Mouse (Mus musculus) mouse trophoblast stem cell (cell line): ENCODE results near the gene Id2.

ENCODE experiments used
- in situ Hi-C, 2 experiments: fragments of 300-500 bp; cut with MseI, MboI; formaldehyde crosslinking; loops; 2 replicates in 1 of 2; 3 replicates in 1 of 2; pipeline ENCODE4 v1.15.1; 2025

Id2 gene

DNA sequence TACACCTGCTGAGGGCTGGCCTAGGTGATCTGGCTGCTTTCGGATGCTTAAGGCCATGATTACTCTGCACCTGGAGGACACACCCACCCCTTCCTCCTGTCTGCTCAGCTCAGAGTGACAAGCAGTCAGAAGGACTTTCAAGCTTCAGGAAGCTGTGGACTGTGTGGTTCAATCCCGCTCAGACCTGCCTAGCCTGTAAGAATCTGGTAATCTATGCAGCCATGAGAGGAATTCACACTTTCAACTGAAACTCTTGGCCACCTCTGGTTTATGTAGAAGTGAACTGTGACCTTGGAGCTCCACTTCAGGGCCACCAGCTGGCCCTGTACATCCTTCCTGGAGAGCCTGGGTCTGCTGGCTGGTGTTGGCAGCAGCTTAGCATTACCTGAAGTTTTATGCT is 11.9 kb upstream of the Id2 start:
- in situ Hi-C loops: loop anchor here in 1 of 2 experiments (5.0 kb wide), 1 partner anchor 33 kb away; no protein-coding TSS in a partner anchor

DNA sequence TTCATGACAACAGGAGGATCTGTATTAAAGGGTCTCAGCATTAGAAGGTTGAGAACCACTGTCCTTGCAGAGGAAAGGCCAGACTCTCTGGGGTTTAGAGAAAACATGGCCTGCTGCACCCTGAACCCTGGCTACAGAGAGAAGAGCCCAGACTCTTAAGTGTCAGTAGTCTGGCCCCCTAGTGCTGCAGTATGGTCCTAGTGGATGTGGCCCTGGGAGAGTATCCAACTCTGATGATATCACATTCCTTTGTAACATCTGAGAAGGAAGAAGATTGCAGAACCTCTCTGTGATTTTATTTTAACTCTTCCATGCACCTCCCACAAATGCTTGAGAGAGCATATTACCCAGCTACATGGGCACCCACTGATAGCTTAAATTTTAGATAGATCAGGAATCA is 7.6 kb upstream of the Id2 start:
- in situ Hi-C loops: no loop called here

DNA sequence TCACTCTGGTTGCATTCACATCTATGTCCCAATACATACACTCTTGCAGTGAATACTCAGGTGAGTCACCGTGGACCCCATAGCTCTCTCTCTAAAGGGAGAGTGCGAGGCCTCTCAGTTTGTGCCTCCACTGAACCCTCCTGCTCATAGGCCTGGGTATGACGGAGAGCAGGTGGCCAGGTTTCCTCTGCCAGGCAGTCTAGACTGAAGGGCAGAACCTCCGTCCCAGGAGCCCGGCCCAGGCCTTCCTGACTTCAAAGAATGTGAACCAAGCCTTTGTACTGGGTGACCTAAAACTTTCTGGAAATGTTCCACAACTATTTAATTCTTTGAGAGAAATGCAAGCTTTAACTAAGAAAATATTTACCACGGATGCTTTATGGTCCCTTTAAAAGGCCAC is 7.0 kb upstream of the Id2 start:
- in situ Hi-C loops: no loop called here

GRCm38 (mm10) chr12:25101389-25101788 is 4.4 kb upstream of the Id2 start:
- in situ Hi-C loops: no loop called here

DNA sequence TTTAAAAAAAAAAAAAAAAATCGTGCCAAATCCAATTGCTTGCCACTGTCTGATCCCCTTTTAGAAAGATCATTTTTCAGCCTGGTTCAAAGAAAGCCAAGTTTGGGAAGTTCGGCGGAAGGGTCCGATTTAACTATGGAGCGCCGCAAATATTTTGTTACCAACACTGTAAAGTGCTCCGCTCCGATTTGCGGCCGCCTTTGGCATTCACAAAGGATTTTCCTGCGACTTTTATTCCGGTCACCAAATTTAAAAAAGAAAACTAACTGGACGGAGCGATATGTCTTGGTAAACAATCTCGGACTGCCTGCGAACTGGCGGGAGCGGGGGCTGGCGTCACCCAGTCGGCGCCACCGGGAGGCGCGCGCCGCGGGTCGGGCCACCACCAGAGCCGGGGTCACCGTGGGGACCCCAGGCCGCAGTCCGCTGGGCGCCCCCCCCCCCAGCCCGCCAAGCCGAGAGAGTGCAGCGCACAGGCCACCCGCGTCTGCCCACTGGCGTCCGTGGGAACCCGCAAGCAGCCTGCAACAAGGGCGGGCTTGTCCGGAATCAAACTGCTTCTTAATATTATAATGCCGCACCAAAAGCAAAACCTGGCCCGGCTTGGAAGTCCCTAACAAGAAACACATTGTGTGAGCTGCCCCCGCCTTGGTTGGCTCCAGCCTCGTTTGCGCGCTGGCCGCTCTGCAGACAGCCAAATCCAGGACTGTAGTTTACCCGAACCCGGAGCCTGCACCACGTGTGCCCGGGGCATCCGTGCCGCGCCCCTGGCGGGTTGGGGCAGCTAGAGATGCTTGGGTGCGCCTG is 3.7 kb upstream of the Id2 start:
- in situ Hi-C loops: no loop called here

- in situ Hi-C loops: loop anchor here (25.0 kb wide), 1 partner anchor 963 kb away; no protein-coding TSS in a partner anchor
These were observed 2.8 kb upstream of the Id2 start for GRCm38 (mm10) chr12:25099563-25100408.

- in situ Hi-C loops: loop anchor here (25.0 kb wide), 1 partner anchor 963 kb away; no protein-coding TSS in a partner anchor
These were observed 2.3 kb upstream of the Id2 start for GRCm38 (mm10) chr12:25099313-25099562.

DNA sequence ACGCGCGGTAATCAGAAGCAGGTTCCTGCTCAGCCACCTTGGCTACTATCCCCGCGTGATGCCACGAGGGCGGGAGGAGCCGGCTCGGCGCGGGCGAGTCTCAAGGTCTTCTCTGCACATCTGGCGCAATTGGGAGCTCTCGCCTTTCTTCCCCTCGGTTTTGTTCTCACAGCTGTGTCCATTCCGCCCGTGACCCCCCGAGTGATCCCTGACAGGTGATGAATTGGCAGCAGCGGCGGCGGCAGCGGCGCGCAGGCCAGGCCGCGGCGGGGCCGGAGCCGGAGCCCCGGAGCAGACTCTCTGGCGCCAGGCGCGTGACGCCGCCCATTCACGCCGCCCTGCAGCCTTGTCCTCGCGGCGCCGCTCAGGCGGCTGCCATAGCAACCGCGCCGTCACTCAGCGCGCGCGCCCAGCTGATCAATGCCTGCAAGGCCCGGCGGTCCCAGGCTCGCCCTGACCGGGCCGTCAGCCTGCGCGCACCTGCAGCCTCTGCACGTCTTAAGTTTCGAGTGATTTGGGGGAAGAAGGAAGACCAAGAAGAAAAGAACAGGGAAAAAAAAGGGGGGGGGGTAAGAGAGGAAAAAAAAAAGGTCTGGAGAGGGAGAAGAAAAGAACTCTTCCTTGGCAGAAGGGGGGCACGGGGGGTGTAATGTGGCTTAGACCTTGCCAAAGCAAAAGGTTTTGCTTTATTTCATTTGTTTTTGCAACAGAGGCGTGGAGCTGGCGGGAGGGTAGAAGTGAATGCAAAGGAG is 1.8 kb upstream of the Id2 start:
- in situ Hi-C loops: loop anchor here (25.0 kb wide), 1 partner anchor 964 kb away; no protein-coding TSS in a partner anchor

DNA sequence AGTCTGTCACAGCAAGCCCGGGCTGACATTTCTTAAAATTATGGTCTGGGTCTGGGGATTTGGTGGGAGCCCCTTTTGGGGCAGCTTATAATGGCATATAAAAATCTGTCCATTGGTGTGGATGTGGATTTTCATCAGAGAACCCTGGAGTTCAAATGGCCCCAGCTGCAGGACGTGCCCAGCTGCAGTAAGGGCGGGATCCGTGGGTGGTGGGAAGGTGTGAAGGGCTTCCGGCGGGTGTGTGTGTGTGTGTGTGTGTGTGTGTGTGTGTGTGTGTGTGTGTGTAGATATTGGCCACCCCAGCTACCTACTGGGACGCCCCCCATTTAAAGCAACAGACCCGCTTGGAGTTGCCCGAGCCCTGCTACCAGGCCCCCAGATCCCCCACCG is 1.2 kb upstream of the Id2 start:
- in situ Hi-C loops: loop anchor here (25.0 kb wide), 1 partner anchor 964 kb away; no protein-coding TSS in a partner anchor

DNA sequence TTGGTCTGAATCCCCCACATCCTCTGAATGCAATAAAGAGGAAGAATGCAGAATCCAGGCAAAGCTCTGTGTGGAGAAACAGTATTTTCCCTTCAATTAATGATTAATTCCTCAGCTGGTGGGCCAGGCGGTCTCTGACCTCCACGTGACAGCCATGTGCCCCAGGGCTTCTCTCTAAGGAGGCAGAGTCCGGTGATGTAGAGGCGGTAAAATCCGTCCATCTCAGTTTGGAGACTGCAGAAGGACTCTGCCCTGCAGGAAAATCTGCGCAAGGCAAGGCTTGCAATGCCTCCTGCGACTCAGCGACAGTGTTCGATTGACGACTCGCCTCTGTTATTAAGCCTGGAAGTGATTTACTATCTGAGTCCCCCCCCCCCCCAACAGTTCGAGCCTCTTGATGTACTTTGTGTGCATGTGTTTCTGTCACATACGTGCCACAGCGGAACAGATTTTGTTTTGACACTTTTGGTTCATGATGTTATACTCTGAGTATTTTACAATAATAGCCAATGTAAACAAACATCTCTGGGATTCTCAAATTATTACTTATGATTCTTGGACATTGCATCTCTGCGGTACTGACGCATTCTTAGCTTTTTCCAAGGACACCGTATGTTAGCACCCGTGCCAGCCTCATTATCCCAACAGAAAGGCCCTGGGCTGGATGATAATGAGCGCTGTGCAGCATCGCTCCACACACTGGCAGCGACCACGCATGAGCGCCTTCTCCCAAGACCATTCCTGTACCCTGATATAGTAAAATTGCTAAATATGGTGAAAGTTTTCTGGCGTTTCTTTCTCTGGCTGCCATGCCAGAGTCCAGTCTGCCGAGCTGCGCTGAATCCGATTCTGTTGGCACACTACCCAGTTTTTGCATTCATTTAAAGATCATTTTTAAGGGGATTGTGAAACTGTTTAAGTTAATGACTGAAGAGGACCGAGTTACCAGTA is 545 bp upstream of the Id2 start:
- in situ Hi-C loops: loop anchor here (25.0 kb wide), 1 partner anchor 965 kb away; no protein-coding TSS in a partner anchor

DNA sequence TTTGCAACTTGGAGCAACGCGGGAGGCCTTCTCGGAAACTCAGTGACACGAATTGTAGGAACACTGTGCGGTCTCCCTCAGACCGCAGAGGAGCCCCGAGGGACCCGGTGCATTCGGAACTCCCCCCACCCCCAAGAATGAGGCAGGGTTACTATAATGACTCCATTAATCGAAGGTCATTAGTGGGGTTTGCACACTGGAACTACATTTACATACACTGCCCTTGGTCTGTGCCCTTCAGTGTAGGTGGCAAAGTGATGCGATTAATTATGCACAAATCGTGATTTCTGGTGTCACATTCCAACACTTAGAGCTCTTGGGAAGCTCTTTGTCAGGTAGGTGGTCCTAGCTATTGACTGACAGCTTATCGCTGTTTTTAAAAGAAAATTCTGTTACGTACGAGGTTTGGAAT is 294 bp downstream of the Id2 start:
- in situ Hi-C loops: loop anchor here (25.0 kb wide), 1 partner anchor 966 kb away; no protein-coding TSS in a partner anchor

DNA sequence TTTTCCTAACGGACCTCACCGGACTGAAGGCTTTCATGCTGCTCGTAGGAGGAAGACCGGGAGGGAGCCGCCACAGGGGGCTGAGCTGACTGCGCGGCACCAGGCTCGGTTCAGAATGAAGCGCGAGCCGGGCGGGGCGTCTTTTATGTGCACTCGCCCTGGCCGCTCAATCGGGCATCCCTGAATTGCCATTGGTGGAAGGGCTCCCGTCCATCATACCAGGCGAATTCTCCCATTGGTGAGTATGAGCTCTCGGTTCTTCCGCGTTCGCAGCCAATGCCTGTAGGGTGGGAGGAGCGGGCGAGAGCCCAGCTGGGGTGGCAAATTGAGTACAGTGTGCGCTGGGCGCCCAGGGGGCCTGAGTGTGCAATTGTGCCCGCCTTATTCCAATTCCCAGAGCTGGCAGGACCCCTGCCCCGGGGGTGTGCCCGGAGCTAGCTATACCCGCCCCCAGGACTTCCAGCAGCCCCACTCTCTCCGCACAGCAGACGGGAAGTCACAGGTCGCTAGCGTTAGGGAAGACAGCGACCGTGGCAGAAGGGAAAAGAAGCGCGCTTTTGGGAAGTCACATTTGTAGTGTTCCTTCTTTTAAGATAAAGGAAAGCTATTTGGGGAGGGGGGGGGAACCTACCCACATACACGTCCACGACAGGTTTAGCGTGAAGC is 833 bp downstream of the Id2 start:
- in situ Hi-C loops: loop anchor here (25.0 kb wide), 1 partner anchor 966 kb away; no protein-coding TSS in a partner anchor

DNA sequence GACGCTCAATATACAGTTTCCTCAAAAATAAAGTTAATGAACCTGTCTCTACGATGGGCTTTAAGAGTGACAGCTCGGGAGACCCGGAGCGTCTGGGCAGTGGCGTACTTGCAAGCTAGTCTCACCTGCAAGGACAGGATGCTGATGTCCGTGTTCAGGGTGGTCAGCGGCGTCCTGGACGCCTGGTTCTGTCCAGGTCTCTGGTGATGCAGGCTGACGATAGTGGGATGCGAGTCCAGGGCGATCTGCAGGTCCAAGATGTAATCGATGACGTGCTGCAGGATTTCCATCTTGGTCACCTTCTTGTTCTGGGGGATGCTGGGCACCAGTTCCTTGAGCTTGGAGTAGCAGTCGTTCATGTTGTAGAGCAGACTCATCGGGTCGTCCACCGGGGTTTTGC is 1.4 kb downstream of the Id2 start:
- in situ Hi-C loops: loop anchor here (25.0 kb wide), 1 partner anchor 967 kb away; no protein-coding TSS in a partner anchor

GRCm38 (mm10) chr12:25094621-25095521 is 2.1 kb downstream of the Id2 start:
- in situ Hi-C loops: loop anchor here (5.0 to 25.0 kb wide), 2 partner anchors 52 to 967 kb away; no protein-coding TSS in a partner anchor

DNA sequence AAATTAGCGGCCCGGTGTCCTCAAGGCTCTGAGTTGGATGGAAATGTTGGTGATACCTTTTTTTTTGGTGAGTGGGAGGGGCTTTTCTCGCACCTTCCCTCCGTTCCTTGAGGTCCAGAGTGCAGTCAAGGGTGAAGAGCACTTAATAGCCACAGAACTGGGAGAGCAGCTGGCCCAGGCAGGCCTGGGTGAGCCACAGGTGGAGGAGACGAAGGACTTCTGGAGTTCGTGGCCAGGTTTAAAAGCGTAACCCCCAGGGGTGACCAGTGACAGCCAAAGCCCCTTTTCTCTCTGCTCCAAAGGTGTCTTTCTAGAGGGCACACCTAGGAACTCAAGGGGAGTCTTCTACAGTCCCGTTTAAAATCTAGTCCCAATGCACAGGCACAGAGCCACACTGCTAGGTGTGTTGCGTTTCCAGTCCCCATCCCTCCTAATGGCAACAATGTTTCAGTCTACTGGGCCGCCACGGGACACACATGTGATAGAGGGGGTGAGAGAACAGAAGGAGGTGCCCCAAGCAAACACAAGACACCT is 3.6 kb downstream of the Id2 start:
- in situ Hi-C loops: loop anchor here (5.0 to 25.0 kb wide), 2 partner anchors 54 to 969 kb away; no protein-coding TSS in a partner anchor

GRCm38 (mm10) chr12:25092751-25093211 is 4.2 kb downstream of the Id2 start:
- in situ Hi-C loops: loop anchor here (5.0 to 25.0 kb wide), 2 partner anchors 55 to 970 kb away; no protein-coding TSS in a partner anchor

GRCm38 (mm10) chr12:25092027-25092704 is 4.8 kb downstream of the Id2 start:
- in situ Hi-C loops: loop anchor here (5.0 to 25.0 kb wide), 2 partner anchors 55 to 970 kb away; no protein-coding TSS in a partner anchor

DNA sequence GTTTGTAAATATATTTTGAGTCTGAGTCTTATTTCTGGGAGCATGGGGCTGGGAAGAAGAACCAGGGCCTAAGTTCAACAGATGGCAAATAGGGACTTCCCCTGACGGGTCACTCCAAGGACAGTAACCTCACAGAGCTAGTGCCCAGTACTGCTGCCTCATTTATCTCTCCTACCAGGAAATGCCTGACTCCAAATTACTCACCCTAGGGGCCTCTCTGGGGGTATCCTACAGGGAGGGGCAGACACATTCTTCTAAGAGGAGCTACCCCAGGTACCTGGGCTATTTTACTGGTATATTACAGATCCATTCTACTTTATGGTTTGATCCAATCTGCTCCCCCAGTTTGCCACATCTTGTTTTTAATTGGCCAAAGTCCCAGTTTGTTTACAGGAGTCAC is 7.5 kb downstream of the Id2 start:
- in situ Hi-C loops: loop anchor here (25.0 kb wide), 1 partner anchor 973 kb away; no protein-coding TSS in a partner anchor
